ENCODE assay signal across 10 mouse cellular contexts in the genomic region with DNA sequence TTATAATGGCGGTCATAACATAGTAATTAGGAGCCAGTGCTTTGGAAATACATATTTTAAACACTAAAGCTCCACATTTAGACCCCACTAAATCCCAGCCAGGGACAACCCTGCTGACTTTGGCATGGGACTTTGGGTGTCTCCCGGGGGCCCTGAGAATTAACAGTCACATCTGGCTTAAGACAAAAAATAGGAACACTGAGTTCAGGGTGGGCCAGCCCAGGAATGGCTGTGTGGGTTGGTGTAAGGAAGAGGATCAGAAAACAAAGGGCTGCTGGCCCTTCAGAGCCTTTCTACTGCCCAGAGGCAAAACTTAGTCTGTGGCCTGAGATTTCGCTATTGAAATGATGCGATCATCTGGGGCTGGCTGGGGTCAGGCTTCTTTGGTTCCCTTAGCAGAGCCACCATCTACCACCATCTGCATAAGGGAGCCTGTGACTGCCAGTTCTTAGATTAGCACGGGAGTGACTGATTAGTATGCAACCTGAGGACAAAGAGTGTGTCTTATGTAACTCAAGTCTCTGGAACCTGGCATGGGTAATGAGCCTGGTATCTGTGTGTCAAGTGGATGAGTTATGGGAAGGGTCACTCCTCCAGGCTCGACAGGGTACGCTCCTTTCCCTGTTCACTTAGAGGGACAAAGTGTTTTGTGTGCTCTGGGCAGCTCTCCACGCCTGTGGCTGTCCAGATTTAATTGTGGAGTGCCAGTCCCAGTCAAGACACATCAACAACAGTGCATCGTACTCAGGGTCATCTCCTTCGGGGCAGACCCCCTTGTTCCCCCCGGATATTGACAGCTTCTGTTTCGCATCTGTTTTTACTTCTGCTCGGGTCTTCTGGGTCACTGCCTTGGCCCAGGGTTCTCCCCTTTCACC.
DNase-seq lines count a peak whose midpoint lies in the region; ATAC-seq lines count a peak whose summit lies in the region.
"Had no signal": no experiment of that assay in that cellular context is flagged by ENCODE, and none has a peak within 500 bp of the region (broad histone marks: within the 10 kb centered on the region; RNA-seq: fewer than 3 reads in every experiment).

No protein-coding gene starts in this region.

- 19% methylated on average over 13 of the region's 13 CpGs for WGBS in hindbrain, embryonic 11.5 days
- WGBS in hindbrain, embryonic 13.5 days, result 32% methylated on average over 13 of the region's 13 CpGs
- 34% methylated on average over 13 of the region's 13 CpGs for WGBS in kidney, embryonic 15.5 days
- 51% methylated on average over 13 of the region's 13 CpGs for WGBS in forebrain, embryonic 12.5 days

- no peaks in the 10 kb centered on the region for H3K27me3 ChIP-seq in hindbrain, embryonic 11.5 days (ENCODE audit: control insufficient read depth, insufficient read depth, low read length)
- no peaks in the 10 kb centered on the region for H3K27me3 ChIP-seq in hindbrain, embryonic 13.5 days
- no peaks in the 10 kb centered on the region for H3K27me3 ChIP-seq in kidney, embryonic 15.5 days
- no peaks in the 10 kb centered on the region for H3K27me3 ChIP-seq in forebrain, embryonic 12.5 days
- H3K27me3 ChIP-seq: embryonic facial prominence, embryonic 12.5 days; limb, embryonic 15.5 days had no signal

- ATAC-seq in hindbrain, embryonic 11.5 days (ENCODE audit: low FRiP score), result peak; percentile 49
- ATAC-seq in hindbrain, embryonic 13.5 days (ENCODE audit: low FRiP score), result no peak
- peak; percentile 95 for ATAC-seq in kidney, embryonic 15.5 days (replicated peaks; ENCODE audit: low FRiP score)
- no peak for ATAC-seq in forebrain, embryonic 12.5 days (ENCODE audit: low FRiP score)

- H3K27ac ChIP-seq in hindbrain, embryonic 11.5 days (ENCODE audit: low read depth, low read length), result no peak overlapping the region
- no peak overlapping the region for H3K27ac ChIP-seq in hindbrain, embryonic 13.5 days
- H3K27ac ChIP-seq in kidney, embryonic 15.5 days, result peak overlapping the region; percentile 33
- H3K27ac ChIP-seq in forebrain, embryonic 12.5 days, result no peak overlapping the region
- H3K27ac ChIP-seq: embryonic facial prominence, embryonic 12.5 days; limb, embryonic 15.5 days had no signal

- no peaks in the 10 kb centered on the region for H3K9me3 ChIP-seq in hindbrain, embryonic 11.5 days (ENCODE audit: control insufficient read depth, low read length)
- no peaks in the 10 kb centered on the region for H3K9me3 ChIP-seq in hindbrain, embryonic 13.5 days
- H3K9me3 ChIP-seq in kidney, embryonic 15.5 days (replicated peaks), result no peaks in the 10 kb centered on the region
- no peaks in the 10 kb centered on the region for H3K9me3 ChIP-seq in forebrain, embryonic 12.5 days
- H3K9me3 ChIP-seq: embryonic facial prominence, embryonic 12.5 days; limb, embryonic 15.5 days had no signal

- H3K9ac ChIP-seq in hindbrain, embryonic 11.5 days (ENCODE audit: low read depth, low read length), result no peak overlapping the region
- H3K9ac ChIP-seq in hindbrain, embryonic 13.5 days, result no peak overlapping the region
- no peak overlapping the region for H3K9ac ChIP-seq in kidney, embryonic 15.5 days
- no peak overlapping the region for H3K9ac ChIP-seq in forebrain, embryonic 12.5 days
- H3K9ac ChIP-seq: embryonic facial prominence, embryonic 12.5 days; limb, embryonic 15.5 days had no signal

- H3K4me3 ChIP-seq in hindbrain, embryonic 11.5 days (ENCODE audit: low read depth, low read length), result no peak overlapping the region
- H3K4me3 ChIP-seq in hindbrain, embryonic 13.5 days, result no peak overlapping the region
- H3K4me3 ChIP-seq in kidney, embryonic 15.5 days (replicated peaks), result no peak overlapping the region
- no peak overlapping the region for H3K4me3 ChIP-seq in forebrain, embryonic 12.5 days (replicated peaks)
- H3K4me3 ChIP-seq: embryonic facial prominence, embryonic 12.5 days; limb, embryonic 15.5 days had no signal

- no peak overlapping the region for H3K4me2 ChIP-seq in hindbrain, embryonic 11.5 days (replicated peaks; ENCODE audit: low read depth, low read length)
- H3K4me2 ChIP-seq in hindbrain, embryonic 13.5 days, result no peak overlapping the region
- H3K4me2 ChIP-seq in kidney, embryonic 15.5 days, result peak overlapping the region; percentile 12; the same call in 1 of the 2 replicates
- H3K4me2 ChIP-seq in forebrain, embryonic 12.5 days, result no peak overlapping the region
- H3K4me2 ChIP-seq: embryonic facial prominence, embryonic 12.5 days; limb, embryonic 15.5 days had no signal

- H3K36me3 ChIP-seq in hindbrain, embryonic 11.5 days (ENCODE audit: control insufficient read depth, insufficient read depth, low read length), result no peaks in the 10 kb centered on the region
- no peaks in the 10 kb centered on the region for H3K36me3 ChIP-seq in hindbrain, embryonic 13.5 days
- no peaks in the 10 kb centered on the region for H3K36me3 ChIP-seq in kidney, embryonic 15.5 days
- no peaks in the 10 kb centered on the region for H3K36me3 ChIP-seq in forebrain, embryonic 12.5 days (replicated peaks)
- H3K36me3 ChIP-seq: embryonic facial prominence, embryonic 12.5 days; limb, embryonic 15.5 days had no signal

- H3K4me1 ChIP-seq in hindbrain, embryonic 11.5 days (replicated peaks; ENCODE audit: control insufficient read depth, insufficient read depth, low read length), result no peaks in the 10 kb centered on the region
- H3K4me1 ChIP-seq in hindbrain, embryonic 13.5 days (replicated peaks), result peaks cover 11% of the 10 kb centered on the region; the same call in 1 of the 2 replicates
- peaks cover 30% of the 10 kb centered on the region for H3K4me1 ChIP-seq in kidney, embryonic 15.5 days
- H3K4me1 ChIP-seq in forebrain, embryonic 12.5 days, result peaks cover 9% of the 10 kb centered on the region

- peak; percentile 48 for DNase-seq in hindbrain, embryonic 11.5 days (ENCODE audit: low spot score)
- DNase-seq in adipocyte (ENCODE audit: low spot score), result peak; percentile 77
- DNase-seq in gastrocnemius, postnatal 25 days, result peak; percentile 29
- DNase-seq in thymus, postnatal 0 days (ENCODE audit: low spot score), result no peak
- DNase-seq in layer of hippocampus, postnatal 25 days (ENCODE audit: extremely low spot score in 1 of 2, low spot score in 1 of 2), result no peak

Comparison
In these comparisons a context has a peak if more than half of its experiments do, and no peak if none do; other contexts are left out.
1. ATAC-seq: peak in hindbrain, embryonic 11.5 days (single experiment) and kidney, embryonic 15.5 days (single experiment); none in hindbrain, embryonic 13.5 days (single experiment) and forebrain, embryonic 12.5 days (single experiment).
2. DNase-seq: peak in hindbrain, embryonic 11.5 days (single experiment), adipocyte (single experiment) and gastrocnemius, postnatal 25 days (single experiment); none in thymus, postnatal 0 days (single experiment) and layer of hippocampus, postnatal 25 days (0 of 2).